Mouse (Mus musculus) telencephalon, adult 2 months (tissue): ENCODE results near the gene Cdc42ep4.

Experiments used
- DNase-seq: peaks from one replicate; pipeline ENCODE4 v3.0.0-alpha.2; 2011; ENCODE audit warnings: low read depth, low spot score

Gene Cdc42ep4

DNA sequence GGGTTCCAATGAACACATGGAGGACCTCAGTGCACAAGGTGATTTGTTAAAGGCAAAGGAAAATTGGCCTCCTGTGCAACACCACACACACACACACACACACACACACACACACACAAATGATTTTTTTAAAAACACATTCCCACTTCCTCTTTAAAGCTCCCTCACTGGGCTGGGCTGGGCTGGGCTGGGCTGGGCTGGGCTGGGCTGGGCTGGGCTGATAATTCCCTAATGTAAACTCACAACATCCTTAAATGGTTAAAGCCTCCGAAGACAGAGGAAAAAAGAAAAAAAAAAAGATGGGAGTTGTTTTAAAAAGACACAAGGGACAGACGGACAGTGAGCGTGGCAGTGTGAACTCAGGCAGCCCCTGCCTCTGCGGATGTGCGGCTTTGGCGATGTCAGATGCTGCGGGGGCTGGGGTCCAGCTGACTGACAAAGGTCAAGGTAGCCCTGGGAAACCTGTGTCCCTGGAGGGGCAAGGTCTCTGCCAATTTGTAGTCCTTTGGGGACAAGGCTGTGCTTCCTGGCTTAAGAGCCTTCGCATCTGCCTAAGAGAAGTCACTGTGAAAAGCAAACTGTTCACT, 26.3 kb upstream of the Cdc42ep4 start:
- no peak for DNase-seq

DNA sequence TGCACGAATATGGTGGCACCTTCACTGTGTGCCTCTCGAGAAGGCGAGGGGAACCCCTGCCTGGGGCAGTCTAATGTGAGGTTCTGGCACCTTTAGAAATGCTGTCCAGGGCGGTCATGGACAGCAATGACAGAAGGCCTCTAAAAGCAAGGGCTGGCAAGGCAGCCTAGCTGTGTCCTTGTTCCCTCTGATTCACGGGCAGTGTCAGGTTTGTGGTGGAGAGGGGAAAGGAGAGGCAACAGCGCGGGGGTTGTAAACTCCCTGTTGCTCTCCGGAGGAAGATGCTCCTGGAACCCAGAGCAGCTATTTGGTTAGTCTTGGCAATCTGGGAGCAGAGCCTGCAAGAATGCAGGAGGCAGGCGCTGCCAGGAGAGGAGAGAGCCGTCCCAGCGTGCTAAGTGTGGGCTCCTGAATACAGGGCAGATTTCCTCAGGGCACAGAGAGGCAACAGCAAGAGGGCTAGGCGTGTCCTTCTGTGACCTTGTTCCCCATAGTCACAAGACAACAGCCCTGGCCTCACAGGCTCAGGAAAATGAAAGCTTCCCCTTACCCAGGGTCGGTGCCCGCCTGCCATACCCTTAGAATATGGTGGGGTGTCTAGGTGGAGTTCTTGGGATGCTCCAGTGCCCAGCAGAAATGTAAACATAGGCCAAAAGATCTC, 25.3 kb upstream of the Cdc42ep4 start:
- no peak for DNase-seq

DNA sequence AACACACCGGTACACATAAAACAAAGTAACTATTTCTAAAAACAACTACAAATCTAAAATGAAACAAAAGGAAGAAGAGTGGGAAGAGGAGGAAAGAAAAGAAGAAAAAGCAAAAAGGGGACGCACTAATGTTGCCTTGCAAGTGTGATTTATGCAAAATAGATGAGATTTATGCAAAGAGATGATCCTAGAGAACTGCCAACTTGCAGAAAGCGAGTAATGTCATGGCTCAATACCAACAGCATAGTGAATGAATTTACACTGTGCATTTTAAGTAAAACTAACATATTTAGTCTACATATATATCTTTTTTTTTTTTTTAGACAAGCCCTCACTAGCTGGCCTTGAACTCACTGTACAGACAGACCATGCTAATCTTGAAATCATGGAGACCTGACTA, 23.1 kb upstream of the Cdc42ep4 start:
- DNase-seq: no peak

DNA sequence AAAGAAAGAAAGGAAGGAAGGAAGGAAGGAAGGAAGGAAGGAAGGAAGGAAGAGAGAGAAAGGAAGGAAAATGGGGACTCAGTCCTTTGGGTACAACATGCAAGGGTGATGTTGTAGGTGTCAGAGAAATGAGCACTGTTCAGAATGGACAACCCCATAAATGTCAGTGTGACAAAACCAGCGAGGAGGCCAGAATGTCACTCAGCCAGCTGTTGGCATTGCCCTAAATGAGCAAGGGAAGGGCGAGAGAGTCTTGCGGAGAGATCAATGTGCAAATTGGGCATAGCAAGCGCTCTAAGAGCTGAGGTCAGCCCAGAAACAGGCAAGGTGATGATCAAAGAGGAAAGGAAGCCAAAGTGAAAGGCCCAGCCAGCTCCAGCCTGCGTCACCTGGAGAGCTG, 21.5 kb upstream of the Cdc42ep4 start:
- no peak for DNase-seq

DNA sequence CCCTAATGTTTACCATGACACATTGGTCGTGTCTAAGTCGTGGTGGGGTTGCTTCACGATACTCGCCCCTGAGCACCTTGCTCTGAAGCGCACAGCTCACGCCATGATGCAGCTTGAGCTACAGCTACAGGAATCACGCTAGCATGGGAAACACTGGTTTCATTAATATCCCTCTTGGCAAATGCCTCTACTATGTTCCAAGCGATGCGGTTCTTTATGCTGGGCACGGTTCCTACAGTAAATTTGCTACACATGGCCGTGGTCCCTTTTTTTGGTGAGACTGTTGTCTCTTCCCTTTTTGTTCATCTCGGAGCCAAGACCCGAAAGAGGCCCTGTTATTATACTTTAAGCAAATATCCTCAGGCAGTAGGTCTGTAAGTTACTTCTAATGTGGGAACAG, 19.5 kb upstream of the Cdc42ep4 start:
- DNase-seq: no peak

DNA sequence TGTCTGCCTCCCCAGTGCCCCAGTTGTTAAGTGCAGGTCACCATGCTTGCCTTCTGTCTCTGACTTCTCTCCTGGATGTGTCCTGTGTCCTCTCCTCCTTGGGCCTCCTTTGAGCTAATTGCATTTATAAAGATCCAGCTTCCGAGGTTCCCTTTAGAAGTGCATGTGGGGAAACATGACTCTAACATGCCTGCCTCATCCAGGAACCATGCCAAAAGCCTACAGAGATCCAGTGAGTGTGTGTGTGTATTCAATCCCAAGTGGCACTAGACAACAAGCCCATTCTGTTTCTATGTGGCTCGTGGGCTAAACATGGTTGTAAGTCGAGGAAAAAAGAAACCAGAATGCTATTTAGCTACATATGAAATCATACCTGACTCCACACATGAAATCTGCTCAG, 16.7 kb upstream of the Cdc42ep4 start:
- no peak for DNase-seq

DNA sequence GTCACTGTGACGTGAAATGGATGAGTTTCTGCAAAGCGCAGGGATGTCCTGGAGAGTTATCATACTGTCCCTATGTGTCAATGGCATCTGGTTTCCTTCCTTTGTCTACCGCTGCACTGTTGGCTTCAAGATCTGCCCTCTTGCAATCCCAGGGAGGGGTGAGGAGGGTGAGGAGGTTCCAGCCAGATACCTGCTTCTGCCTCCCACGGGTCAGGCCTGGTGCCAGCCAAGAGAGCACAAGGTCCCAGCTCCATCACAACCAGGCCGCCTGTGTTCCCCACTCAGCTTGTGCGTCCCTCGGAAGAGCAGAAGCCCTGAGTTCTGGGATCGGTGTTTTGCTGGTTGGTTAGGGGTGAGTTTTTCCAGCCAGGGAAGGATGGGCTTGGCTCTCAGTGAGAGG, 15.6 kb upstream of the Cdc42ep4 start:
- no peak for DNase-seq

DNA sequence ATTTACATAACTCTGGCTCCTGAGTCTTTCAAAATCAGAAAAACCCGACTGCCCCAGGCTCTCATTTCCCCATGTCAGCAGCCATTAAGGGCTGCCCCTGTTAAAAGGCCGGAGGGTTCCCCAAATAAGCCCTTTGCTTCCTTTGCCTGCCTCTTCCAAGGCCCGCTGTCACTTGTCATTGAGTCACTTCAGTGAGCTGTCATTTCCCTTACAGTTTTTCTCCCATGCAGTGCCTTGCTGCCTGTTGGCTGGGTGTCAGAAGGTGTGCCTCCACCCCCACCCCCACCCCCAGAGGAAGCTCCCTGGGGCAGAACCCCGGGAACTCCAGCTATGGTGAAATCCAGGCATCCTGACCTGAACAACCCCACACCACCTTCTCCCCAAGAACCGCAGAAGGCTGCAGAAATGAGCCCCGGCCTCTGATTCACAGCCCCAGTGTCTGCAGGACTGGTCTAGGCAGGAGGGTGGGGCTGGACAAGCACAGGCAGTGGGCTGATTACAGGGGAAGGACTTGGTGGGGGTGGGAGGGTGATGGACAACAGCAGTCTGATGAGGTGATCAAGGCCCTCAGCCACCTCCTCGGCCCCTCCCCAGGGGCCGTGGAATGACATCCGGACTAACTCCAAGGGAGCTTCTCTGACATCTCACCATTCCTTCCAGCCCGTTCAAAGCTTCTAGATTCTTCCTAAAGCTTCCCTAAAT, 14.8 kb upstream of the Cdc42ep4 start:
- DNase-seq: no peak

DNA sequence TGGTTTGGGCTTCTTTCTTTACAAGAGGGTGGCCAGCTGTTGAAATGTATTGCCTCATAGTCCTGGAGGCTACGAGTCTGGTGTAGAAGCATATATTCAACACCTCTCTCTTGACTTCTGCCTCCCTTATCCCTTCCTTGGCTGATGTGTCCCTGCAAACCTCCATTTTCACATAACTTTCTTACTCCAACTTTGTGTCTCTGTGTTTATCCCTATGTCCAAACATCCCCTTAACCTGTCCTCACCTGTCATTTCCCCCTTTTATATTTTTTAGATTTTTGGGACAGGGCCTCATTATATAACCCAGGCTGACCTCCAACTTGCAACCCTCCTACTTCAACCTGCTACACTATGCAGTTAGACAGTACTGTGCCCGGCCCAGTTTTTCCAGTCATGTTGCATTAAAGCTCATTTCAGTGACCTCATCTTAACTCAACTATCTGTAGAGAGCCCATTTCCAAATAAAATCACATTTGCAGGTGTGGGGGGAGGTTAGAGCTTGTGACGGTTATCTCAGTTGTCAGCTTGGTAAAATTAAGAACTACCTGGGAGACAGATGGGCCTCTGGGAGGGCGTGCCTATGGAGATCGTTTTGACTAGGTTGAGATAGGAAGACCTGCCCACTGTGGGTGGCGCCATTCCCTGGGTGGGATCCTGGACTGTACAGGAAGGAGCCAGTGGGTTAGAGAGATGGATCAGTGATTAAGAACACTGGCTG, 12.6 kb upstream of the Cdc42ep4 start:
- DNase-seq: no peak

DNA sequence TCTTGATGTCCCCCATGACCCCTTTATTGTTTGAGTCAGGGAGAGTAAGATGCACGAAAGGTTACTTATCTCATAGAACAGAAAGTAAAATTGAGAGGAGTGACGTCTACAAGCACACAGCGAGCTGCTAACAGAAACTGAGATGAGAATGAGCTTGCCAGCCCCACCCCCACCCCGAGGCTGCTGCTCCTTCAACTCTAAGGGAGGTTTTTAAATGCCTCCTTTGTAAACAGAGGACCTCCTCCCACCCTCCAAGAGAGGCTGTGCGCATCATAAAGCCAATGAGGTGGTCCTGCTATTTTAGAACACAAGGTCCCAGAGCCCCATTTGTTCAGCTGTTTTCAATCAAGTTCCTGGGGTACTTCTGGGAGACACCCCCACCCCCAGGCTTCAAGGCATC, 11.8 kb upstream of the Cdc42ep4 start:
- DNase-seq: no peak

DNA sequence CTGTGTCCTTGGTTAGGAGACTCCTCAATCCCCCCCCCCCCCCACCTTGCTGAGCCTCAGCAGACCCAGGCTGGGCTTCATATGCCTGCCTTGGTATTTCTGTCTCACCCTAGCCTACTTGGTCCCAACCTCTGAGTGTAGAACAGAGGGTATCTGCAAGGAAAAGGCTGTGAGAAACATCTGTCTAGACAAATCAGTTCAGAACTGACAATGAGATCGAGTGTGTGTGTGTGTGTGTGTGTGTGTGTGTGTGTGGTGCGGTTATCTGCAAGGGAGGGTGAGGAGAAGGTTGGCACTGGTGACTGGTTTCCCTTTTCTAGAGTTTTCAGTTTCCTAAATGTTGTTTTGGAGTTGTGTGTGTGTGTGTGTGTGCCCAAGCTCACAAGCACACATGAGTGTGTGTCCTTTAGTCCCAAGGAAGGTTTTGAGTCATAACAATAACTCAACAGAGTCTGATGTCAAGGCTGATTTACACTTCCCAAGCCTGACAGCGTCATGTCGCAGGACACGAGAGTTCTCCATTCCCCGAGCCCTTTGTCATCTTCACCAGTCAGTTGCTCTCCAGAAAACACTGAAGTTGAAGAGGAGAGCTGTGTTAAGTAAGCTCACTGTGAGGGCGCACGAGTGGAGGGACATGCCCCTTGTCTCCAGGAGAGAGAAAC, 10.6 kb upstream of the Cdc42ep4 start:
- no peak for DNase-seq

DNA sequence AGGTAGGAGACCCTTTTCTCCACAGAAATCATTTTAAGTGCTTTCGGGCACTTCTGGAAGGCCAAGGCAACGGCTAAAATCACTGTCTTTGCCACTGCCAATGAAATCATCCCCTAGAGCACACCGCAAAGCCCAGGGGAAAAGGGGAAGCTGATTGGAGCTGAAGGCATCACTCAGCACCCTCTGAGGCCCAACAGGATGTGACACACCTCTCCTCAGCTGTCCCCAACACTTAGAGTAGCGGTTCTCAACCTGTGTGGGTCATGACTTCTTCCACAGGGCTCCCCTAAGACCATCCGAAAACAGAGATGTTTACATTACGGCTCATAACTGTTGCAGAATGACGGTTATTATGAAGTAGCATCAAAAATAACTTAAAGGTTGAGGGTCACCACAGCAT, 10.0 kb upstream of the Cdc42ep4 start:
- no peak for DNase-seq

DNA sequence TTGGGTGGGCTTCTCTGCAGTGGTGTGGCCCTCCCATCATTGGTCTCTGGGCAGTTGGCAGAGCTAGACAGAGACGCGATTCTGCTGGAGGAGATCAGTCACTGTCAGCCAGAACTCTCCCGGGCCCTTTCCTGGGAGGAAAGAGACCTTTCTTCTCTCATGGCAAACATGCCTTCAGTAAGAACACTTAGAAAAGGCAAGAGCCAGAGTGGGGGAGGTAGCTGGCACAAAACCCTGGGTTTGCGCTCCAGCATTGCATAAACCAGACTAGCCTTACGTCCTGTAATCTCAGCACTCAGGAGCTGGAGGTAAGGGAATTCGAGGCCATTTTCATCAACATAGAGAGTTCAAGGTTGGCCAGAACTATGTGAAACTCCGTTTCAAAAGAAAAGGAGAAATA, 8.8 kb upstream of the Cdc42ep4 start:
- no peak for DNase-seq

DNA sequence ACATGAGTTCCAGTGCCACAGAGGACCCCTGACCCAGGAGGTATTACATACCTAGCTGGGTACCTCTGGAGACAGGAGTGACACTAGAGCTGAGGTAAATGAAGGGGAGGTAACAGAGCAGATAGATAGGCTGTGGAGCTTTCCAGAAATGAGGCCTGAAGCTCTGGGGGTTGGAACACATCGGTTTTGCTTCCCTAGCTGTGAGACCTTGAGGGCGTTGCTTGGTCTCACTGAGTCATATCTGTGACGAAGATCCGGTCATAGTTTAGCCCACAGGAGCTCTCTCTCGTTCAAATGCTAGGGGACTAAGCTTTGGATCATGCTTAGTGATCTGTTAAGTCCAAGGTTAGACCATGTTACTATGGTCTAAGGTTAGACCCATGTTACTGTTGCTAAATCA, 7.2 kb upstream of the Cdc42ep4 start:
- no peak for DNase-seq

DNA sequence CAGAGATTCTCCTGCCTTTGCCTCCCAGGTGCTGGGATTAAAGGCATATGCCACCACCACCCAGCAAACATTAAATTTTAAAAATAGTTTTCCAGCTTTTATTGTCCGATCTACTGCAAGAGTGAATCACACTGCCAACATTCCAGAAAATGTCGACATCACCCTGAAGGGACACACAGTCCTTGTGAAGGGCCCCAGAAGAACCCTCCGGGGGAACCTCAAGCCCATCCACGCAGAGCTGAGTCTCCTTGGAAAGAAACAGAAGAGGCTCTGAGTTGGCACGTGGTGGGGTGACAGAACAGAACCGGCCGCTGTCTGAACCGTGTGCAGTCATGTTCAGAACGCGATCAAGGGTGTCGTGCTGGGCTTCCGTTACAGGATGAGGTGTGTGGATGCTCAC, 4.9 kb upstream of the Cdc42ep4 start:
- DNase-seq: no peak

DNA sequence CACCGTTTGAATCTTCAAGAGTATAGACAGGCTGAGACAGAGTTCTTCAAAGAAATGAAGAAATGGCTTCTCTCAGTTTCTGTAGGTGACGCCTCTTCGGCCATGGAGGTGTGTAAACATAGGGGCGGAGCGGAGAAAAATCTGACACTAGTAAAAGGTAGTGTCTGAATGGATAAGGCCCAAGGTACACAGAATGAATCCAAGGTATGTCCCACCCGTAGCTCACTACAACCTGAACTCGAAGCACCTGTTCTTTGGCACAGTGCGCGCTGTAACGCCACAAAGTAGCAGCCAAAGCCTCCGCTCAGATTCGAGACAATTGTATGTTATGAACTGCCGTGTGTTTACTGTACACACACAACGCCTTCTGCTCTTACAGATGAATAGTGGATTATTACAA, 4.2 kb upstream of the Cdc42ep4 start:
- DNase-seq: no peak

DNA sequence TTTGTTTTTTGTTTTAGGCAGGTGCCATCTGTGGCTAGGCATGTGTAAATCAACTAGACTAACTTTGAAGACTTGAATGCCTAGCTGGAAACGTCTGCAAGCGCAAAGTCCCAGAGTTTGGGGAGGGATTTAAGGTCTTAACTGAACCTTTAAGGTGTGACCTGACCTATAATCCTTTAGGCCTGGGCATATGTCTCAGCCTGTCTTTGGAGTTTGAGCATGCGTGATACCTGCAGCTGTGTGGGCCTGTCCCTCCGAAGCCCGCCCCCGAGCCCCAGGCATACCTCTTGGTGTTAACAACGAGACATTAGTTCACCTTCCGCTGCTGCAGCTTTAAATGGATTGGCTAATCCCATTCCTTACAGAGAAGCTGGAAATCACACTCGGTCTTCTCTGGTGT, 3.2 kb upstream of the Cdc42ep4 start:
- DNase-seq: no peak

DNA sequence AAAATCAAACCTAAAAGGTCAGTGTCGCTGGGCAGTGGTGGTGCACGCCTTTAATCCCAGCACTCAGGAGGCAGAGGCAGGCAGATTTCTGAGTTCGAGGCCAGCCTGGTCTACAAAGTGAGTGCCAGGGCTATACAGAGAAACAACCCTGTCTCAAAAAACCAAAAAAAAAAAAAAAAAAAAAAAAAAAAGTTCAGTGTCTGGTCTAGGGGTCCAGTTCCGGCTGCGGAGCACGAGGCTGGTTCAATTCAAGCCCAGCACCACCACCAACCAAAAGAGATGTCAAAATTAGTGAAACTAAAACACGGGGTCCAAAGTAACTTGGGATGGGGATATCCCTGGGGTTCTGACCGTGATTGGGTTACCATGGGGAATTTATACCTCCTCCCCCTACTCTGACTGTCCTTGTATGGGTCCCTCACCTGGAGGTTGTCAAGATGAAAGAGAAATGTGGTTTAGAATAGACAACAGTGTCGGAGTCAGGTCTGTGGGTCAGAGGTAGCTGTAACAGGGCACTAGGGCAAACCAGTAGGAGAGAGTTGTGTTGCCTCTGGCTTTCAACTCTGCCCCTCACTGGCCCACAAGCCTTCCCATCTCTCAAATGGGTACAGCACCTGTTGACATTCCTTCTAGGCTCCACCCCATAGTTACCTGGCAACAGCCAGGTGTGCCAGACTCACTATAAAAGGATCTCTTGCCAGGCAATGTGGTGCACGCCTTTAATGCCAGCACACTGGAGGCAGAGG, 1.2 kb upstream of the Cdc42ep4 start:
- no peak for DNase-seq

DNA sequence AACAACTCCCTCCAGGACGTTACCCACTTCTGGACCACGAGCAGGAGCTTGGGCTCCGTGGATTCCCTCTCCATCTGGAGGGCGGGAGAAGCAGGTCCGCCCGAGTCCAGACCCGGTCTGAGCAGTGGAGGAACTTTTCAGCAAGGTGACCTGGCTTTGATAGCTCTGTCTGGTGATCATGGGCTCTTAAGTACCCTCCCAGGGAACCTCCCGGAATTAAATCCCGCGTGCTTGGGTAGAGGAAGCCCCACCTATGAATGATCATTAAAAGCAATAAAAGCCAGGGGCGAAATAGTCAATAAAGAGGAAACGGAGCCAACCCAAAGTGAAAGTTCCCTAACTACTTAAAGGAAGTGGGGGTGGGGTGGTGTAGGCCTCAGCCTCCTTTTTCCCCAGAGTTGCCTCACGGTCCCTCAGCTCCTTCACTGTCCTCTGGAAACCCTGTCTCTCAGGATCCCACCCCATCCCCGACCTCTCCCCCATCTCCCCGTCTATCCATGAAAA, 529 bp upstream of the Cdc42ep4 start:
- DNase-seq: no peak

DNA sequence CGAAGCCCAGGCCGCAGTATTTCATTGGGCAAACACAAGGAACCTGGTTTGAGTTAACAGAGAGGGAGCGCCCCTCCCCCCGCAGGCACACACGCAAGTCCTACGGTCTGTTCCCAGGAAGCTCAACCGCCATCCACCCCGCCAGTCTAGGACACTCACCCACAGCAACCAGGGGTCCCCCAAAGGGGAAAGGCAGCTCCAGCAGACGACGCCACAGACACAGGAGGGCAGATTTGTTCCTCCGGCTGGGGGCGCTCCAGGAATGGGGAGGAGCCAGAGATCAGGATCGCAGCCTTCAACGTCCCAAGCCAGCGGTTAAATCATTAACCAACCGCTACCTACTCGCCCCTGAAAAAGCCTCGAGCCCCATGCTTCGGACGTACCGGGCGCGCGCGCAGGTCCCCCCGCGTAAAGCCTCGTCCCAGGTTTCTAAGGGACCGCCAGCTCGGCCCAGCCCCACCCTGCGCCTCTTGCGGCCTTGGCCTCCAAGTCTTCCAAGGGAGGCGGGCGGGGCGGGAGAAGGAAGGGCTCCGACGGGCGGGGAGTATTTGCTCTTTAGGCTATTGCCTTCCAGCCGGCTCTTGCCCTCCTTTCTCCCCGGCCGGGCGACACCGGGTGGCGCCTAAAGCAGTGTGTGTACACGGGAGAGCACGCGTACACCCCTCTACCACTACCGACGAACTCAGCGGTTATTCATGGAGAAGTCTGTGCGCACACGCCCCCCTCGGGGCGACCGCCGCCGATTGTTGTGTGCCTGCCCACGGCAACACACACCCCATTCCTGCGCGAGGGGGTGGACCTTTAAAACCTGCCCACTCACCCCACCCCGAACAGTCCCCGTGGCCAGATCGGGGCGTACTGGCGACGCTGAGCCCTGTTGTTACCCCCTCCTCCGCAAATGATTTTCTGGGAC, 854 bp downstream of the Cdc42ep4 start:
- no peak for DNase-seq
